Mouse (Mus musculus) heart, embryonic 14.5 days (tissue): ENCODE measurements around the gene 2410002F23Rik. TPM values are rescaled to one million over a fixed set of nuclear protein-coding genes. Genes with fewer than 3 reads are reported as not detected.
"Not testable (repeated sequence)": the region's sequence is repeated elsewhere in the genome, so short reads cannot be mapped to it uniquely, and the experiment has no call there.

ENCODE experiments used
- ATAC-seq: fragments of 200-750 bp; cut with Nextera tagmentation; 2 replicates; pipeline ENCODE4 v1.8.0; 2017; ENCODE audit warnings: low read depth, moderate TSS enrichment; ENCODE audit not compliant: insufficient number of reproducible peaks, insufficient read depth, low FRiP score
- H3K27ac ChIP-seq, 2 experiments: fragments of 200-500 bp in 1 of 2; fragments of 300-500 bp in 1 of 2; sonication (generic) in 1 of 2; replicated peaks in 1 of 2; 2 replicates each; pipeline ENCODE4 v1.5.1; 2012 to 2014; ENCODE audit warnings: low read depth in 2 of 2, low read length in 2 of 2, control low read depth in 1 of 2, mild to moderate bottlenecking in 1 of 2, mixed read lengths in 1 of 2; ENCODE audit not compliant: control insufficient read depth in 1 of 2, insufficient read depth in 1 of 2
- H3K27me3 ChIP-seq: fragments of 300-500 bp; sonication (generic); 2 replicates; pipeline ENCODE4 v1.6.1; 2014; ENCODE audit warnings: mild to moderate bottlenecking, low read length, control low read depth; ENCODE audit not compliant: control insufficient read depth, insufficient read depth
- H3K36me3 ChIP-seq: fragments of 300-500 bp; sonication (generic); 2 replicates; pipeline ENCODE4 v1.6.1; 2014; ENCODE audit warnings: mild to moderate bottlenecking, control low read depth, low read length, mixed read lengths; ENCODE audit not compliant: control insufficient read depth, insufficient read depth
- H3K4me1 ChIP-seq, 2 experiments: fragments of 200-500 bp in 1 of 2; fragments of 300-500 bp in 1 of 2; sonication (generic) in 1 of 2; 2 replicates each; pipeline ENCODE4 v1.6.1; 2012 to 2014; ENCODE audit warnings: low read length in 2 of 2, control low read depth in 1 of 2, mixed read lengths in 1 of 2; ENCODE audit not compliant: control insufficient read depth in 2 of 2, insufficient read depth in 2 of 2
- H3K4me2 ChIP-seq: fragments of 300-500 bp; sonication (generic); 2 replicates; pipeline ENCODE4 v1.6.1; 2014; ENCODE audit warnings: mild to moderate bottlenecking, low read length
- H3K4me3 ChIP-seq, 2 experiments: fragments of 200-500 bp in 1 of 2; fragments of 300-500 bp in 1 of 2; sonication (generic) in 1 of 2; 2 replicates each; pipeline ENCODE4 v1.5.1; 2012 to 2014; ENCODE audit warnings: low read length in 2 of 2, mild to moderate bottlenecking in 2 of 2, control low read depth in 1 of 2, low read depth in 1 of 2, moderate library complexity in 1 of 2; ENCODE audit not compliant: control insufficient read depth in 1 of 2, insufficient read depth in 1 of 2
- H3K9ac ChIP-seq: fragments of 300-500 bp; sonication (generic); 2 replicates; pipeline ENCODE4 v1.6.1; 2014; ENCODE audit warnings: mild to moderate bottlenecking, low read length
- H3K9me3 ChIP-seq: fragments of 300-500 bp; sonication (generic); 2 replicates; pipeline ENCODE4 v1.6.1; 2016; ENCODE audit warnings: low read length, control low read depth; ENCODE audit not compliant: control insufficient read depth
- WGBS: fragments of 180-500 bp; shearing (Covaris S2); extraction: QIAGEN DNeasy Blood & Tissue Kit; methylation state at CpG from one replicate; pipeline ENCODE4 v1.1.7; 2014; 5-methylcytosine and 5-hydroxymethylcytosine counted together
- polyA plus RNA-seq: library from polyadenylated mRNA; unstranded; fragments of >200 nt; fragmentation: Nextera tagmentation; extraction: Ambion mirVana; gene quantifications from 2 replicates; pipeline ENCODE4 v1.2.1, GENCODE M21; 2014

Gene 2410002F23Rik
- polyA plus RNA-seq: 54.8 and 62.7 TPM in 2 replicates

- Histone ChIP-seq H3K4me3 (peak within 1 kb of the TSS; percentile 84 to 97), H3K27ac (peak within 1 kb of the TSS; percentile 86 to 88), H3K4me2 (peak within 1 kb of the TSS; percentile 92), H3K4me1 (peaks cover 3 to 16% of the 10 kb centered on the region in 2 experiments; a peak in 3 of 4 replicates), H3K9ac (peak within 1 kb of the TSS; percentile 97), H3K27me3 (no peaks in the 10 kb centered on the region), H3K9me3 (no peaks in the 10 kb centered on the region), H3K36me3 (peaks cover 34% of the 10 kb centered on the region)
- WGBS: under 1% methylated on average over 62 of the region's 62 CpGs
- peak; percentile 86 for ATAC-seq
Measured at GRCm38 (mm10) chr7:44246055-44246983, at the start of gene 2410002F23Rik, which contains the start of gene 1700028J19Rik. TSS of gene 2410002F23Rik (plus strand) at chr7:44246722. TSS of gene 1700028J19Rik (minus strand) at chr7:44246695.

GRCm38 (mm10) chr7:44197891-44198290 is 48.6 kb upstream of the 2410002F23Rik start, which contains the start of gene Klk1b3:
TSS of gene Klk1b3 (plus strand) at chr7:44198191.
- ATAC-seq: no peak
- H3K4me1 ChIP-seq: no peaks in the 10 kb centered on the region
- H3K4me2 ChIP-seq: no peak within 1 kb of the TSS
- H3K36me3 ChIP-seq: no peaks in the 10 kb centered on the region
- no peak within 1 kb of the TSS for H3K4me3 ChIP-seq
- no peaks in the 10 kb centered on the region for H3K27me3 ChIP-seq
- no peaks in the 10 kb centered on the region for H3K9me3 ChIP-seq
- 52% methylated on average over 3 of the region's 3 CpGs for WGBS
- H3K9ac ChIP-seq: no peak within 1 kb of the TSS
- no peak within 1 kb of the TSS for H3K27ac ChIP-seq

- WGBS: 47% methylated on average over 3 of the region's 3 CpGs
- H3K9me3 ChIP-seq, H3K9ac ChIP-seq, H3K27ac ChIP-seq, H3K36me3 ChIP-seq, H3K4me3 ChIP-seq, H3K4me2 ChIP-seq, H3K27me3 ChIP-seq, ATAC-seq, H3K4me1 ChIP-seq: not testable (repeated sequence)
Measured at GRCm38 (mm10) chr7:44207135-44207534, 39.4 kb upstream of the 2410002F23Rik start, which contains the start of gene Klk1b4. TSS of gene Klk1b4 (plus strand) at chr7:44207435.

- Histone ChIP-seq H3K4me1 (no peaks in the 10 kb centered on the region), H3K27me3 (no peaks in the 10 kb centered on the region), H3K27ac (no peak overlapping the region), H3K36me3 (no peaks in the 10 kb centered on the region), H3K9me3 (no peaks in the 10 kb centered on the region), H3K9ac (no peak overlapping the region), H3K4me3 (no peak overlapping the region), H3K4me2 (no peak overlapping the region)
- ATAC-seq: no peak
- 69% methylated on average over 3 of the region's 3 CpGs for WGBS
Measured at GRCm38 (mm10) chr7:44208307-44208706, 38.2 kb upstream of the 2410002F23Rik start.

GRCm38 (mm10) chr7:44215645-44216044 is 30.9 kb upstream of the 2410002F23Rik start, which contains the start of gene Klk1b5:
TSS of gene Klk1b5 (plus strand) at chr7:44215945.
- Histone ChIP-seq H3K9ac (no peak within 1 kb of the TSS), H3K27me3 (no peaks in the 10 kb centered on the region), H3K9me3 (no peaks in the 10 kb centered on the region), H3K4me1 (no peaks in the 10 kb centered on the region), H3K4me3 (no peak within 1 kb of the TSS), H3K36me3 (no peaks in the 10 kb centered on the region), H3K4me2 (no peak within 1 kb of the TSS), H3K27ac (no peak within 1 kb of the TSS)
- no peak for ATAC-seq
- 59% methylated on average over 1 of the region's 1 CpGs for WGBS

- not testable (repeated sequence) for H3K27ac ChIP-seq, H3K36me3 ChIP-seq, ATAC-seq, H3K4me3 ChIP-seq, H3K27me3 ChIP-seq, H3K9ac ChIP-seq, H3K9me3 ChIP-seq, H3K4me1 ChIP-seq, H3K4me2 ChIP-seq
- 68% methylated on average over 8 of the region's 10 CpGs for WGBS
Measured at GRCm38 (mm10) chr7:44221601-44222000, 24.9 kb upstream of the 2410002F23Rik start.

- not testable (repeated sequence) for ATAC-seq
Measured at GRCm38 (mm10) chr7:44222335-44222734, 24.2 kb upstream of the 2410002F23Rik start.

More at GRCm38 (mm10) chr7:44222335-44222734, 24.2 kb upstream of the 2410002F23Rik start:
- not testable (repeated sequence) for H3K4me1 ChIP-seq, H3K4me3 ChIP-seq, H3K27me3 ChIP-seq, H3K9me3 ChIP-seq, H3K36me3 ChIP-seq, H3K4me2 ChIP-seq, H3K27ac ChIP-seq, H3K9ac ChIP-seq
- 52% methylated on average over 6 of the region's 6 CpGs for WGBS
